In genomic region chr7:60622271-60623249, GRCm38 (mm10) we compare ENCODE assay signal across 8 mouse cellular contexts.
DNase-seq lines count a peak whose midpoint lies in the region; ATAC-seq and TF ChIP-seq lines count a peak whose summit lies in the region.
"Not testable (repeated sequence)": the region's sequence is repeated elsewhere in the genome, so short reads cannot be mapped to it uniquely, and the experiment has no call there.

No protein-coding gene starts in this region.

- TF ChIP-seq CTCF in testis, adult 2 months (IDR thresholded peaks at IDR 0.05; ENCODE audit: control insufficient read depth, insufficient read depth, insufficient replicate concordance, low read depth, low read length) = not testable (repeated sequence)

- H3K4me3 ChIP-seq in hindbrain, embryonic 14.5 days (replicated peaks; ENCODE audit: low read length) = peak overlapping the region; percentile 30
- H3K4me3 ChIP-seq in liver, embryonic 15.5 days (replicated peaks) = 0 out of 2 replicates have a peak overlapping the region, but pooled peaks have one; percentile 4
- peak overlapping the region; percentile 20 for H3K4me3 ChIP-seq in neural tube, embryonic 11.5 days (ENCODE audit: low read depth, low read length)
- peak overlapping the region; percentile 82 for H3K4me3 ChIP-seq in testis, adult 2 months (ENCODE audit: control insufficient read depth, low read depth, low read length)

- peak; percentile 97 for ATAC-seq in hindbrain, embryonic 14.5 days (ENCODE audit: low FRiP score)
- not testable (repeated sequence) for ATAC-seq in liver, embryonic 15.5 days (ENCODE audit: insufficient read depth)
- ATAC-seq in neural tube, embryonic 11.5 days (ENCODE audit: insufficient read depth, low FRiP score, low TSS enrichment) = peak; percentile 90

- peak overlapping the region; percentile 47 for H3K9ac ChIP-seq in hindbrain, embryonic 14.5 days
- not testable (repeated sequence) for H3K9ac ChIP-seq in liver, embryonic 15.5 days
- H3K9ac ChIP-seq in neural tube, embryonic 11.5 days (ENCODE audit: low read length) = peak overlapping the region; percentile 10; the same call in 1 of the 2 replicates

- peak; percentile 76 for TF ChIP-seq POLR2A in testis, adult 2 months (IDR thresholded peaks at IDR 0.05; ENCODE audit: control insufficient read depth, low read depth, low read length)

- H3K27ac ChIP-seq in hindbrain, embryonic 14.5 days = peak overlapping the region; percentile 60
- not testable (repeated sequence) for H3K27ac ChIP-seq in liver, embryonic 15.5 days (replicated peaks); neural tube, embryonic 11.5 days (ENCODE audit: low read depth, low read length)
- H3K27ac ChIP-seq in testis, adult 2 months (ENCODE audit: control insufficient read depth, insufficient read depth, low read depth, low read length) = peak overlapping the region; percentile 49

- peak overlapping the region; percentile 31 for H3K4me2 ChIP-seq in hindbrain, embryonic 14.5 days (replicated peaks)
- H3K4me2 ChIP-seq in liver, embryonic 15.5 days = peak overlapping the region; percentile 38
- H3K4me2 ChIP-seq in neural tube, embryonic 11.5 days (ENCODE audit: low read depth) = peak overlapping the region; percentile 31

- peak; percentile 48 for DNase-seq in adrenal gland, postnatal 10 days
- DNase-seq in embryo, embryonic 10 days (ENCODE audit: low spot score) = peak; percentile 85
- peak; percentile 2 to 16 for DNase-seq in frontal cortex, postnatal 25 days (ENCODE audit: low spot score in 2 of 2)
- DNase-seq in hindbrain, embryonic 14.5 days (ENCODE audit: low spot score) = peak; percentile 74
- peak; percentile 30 for DNase-seq in layer of hippocampus, adult 9-11 months
- DNase-seq in neural tube, embryonic 11.5 days (ENCODE audit: low spot score) = peak; percentile 78

- not testable (repeated sequence) for H3K4me1 ChIP-seq in hindbrain, embryonic 14.5 days (replicated peaks; ENCODE audit: control insufficient read depth, insufficient read depth, low read length); liver, embryonic 15.5 days (replicated peaks); neural tube, embryonic 11.5 days (ENCODE audit: control insufficient read depth, insufficient read depth, low read length); testis, adult 2 months (ENCODE audit: control insufficient read depth, insufficient read depth, low read length)

- H3K9me3 ChIP-seq in hindbrain, embryonic 14.5 days (ENCODE audit: control insufficient read depth, low read length); liver, embryonic 15.5 days (replicated peaks); neural tube, embryonic 11.5 days (ENCODE audit: control insufficient read depth, low read length): not testable (repeated sequence)

- not testable (repeated sequence) for H3K36me3 ChIP-seq in hindbrain, embryonic 14.5 days (replicated peaks; ENCODE audit: control insufficient read depth, insufficient read depth); liver, embryonic 15.5 days (replicated peaks); neural tube, embryonic 11.5 days (ENCODE audit: control insufficient read depth, insufficient read depth, low read length); testis, adult 2 months (ENCODE audit: control insufficient read depth, insufficient read depth, low read length)

- WGBS in hindbrain, embryonic 14.5 days = 29% methylated on average over 29 of the region's 29 CpGs
- WGBS in liver, embryonic 15.5 days (ENCODE audit: insufficient replicate concordance) = 22% methylated on average over 29 of the region's 29 CpGs
- WGBS in neural tube, embryonic 11.5 days = 29% methylated on average over 29 of the region's 29 CpGs

- H3K27me3 ChIP-seq in hindbrain, embryonic 14.5 days (ENCODE audit: control insufficient read depth, insufficient read depth, low read length); liver, embryonic 15.5 days; neural tube, embryonic 11.5 days (ENCODE audit: control insufficient read depth, insufficient read depth, low read length); testis, adult 2 months (ENCODE audit: control insufficient read depth, insufficient read depth, low read length): not testable (repeated sequence)

Comparison
In these comparisons a context has a peak if more than half of its experiments do, and no peak if none do; other contexts are left out.
1. DNase-seq: peak in every context shown above with its lines; median percentile 85 in embryo, embryonic 10 days; 78 in neural tube, embryonic 11.5 days; 74 in hindbrain, embryonic 14.5 days; 48 in adrenal gland, postnatal 10 days; 30 in layer of hippocampus, adult 9-11 months; 9 in frontal cortex, postnatal 25 days.
2. H3K4me3 ChIP-seq: peak in every context shown above with its lines; median percentile 82 in testis, adult 2 months; 30 in hindbrain, embryonic 14.5 days; 20 in neural tube, embryonic 11.5 days; 4 in liver, embryonic 15.5 days.